Mouse (Mus musculus) 3T3-L1 (cell line): Measurements from ENCODE around the gene Hypk.
"Not testable (repeated sequence)": the region's sequence is repeated elsewhere in the genome, so short reads cannot be mapped to it uniquely, and the experiment has no call there.

Experiments
- DNase-seq: peaks from one replicate; pipeline ENCODE4 v3.0.0-alpha.2; 2015; ENCODE audit warnings: low read depth, low spot score

The Hypk gene

DNA sequence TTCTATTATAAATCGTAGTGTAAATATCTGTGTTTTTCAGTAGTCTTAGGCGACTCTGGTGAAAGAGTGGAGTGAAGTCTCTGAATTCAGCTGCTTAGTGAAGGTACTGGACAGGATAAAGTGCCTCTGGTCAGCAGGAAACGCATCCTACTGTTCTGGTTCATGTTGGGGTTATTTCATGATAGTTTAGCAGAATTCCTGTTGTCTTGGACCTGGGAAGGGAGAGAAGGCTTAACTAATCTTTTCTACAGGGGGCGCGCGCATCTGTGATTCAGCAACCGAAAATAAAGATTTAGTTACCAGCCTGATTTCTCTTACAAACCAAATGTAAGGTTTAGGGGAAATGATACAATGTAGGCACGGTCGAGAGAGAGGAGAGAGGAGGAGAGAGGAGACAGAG, 5.0 kb upstream of the Hypk start:
- DNase-seq = peak; percentile 86

GRCm38 (mm10) chr2:121448739-121449535, 4.2 kb upstream of the Hypk start, which contains the start of gene Serf2:
Serf2 (plus strand) TSS chr2:121449195.
- peak; percentile 99 for DNase-seq

DNA sequence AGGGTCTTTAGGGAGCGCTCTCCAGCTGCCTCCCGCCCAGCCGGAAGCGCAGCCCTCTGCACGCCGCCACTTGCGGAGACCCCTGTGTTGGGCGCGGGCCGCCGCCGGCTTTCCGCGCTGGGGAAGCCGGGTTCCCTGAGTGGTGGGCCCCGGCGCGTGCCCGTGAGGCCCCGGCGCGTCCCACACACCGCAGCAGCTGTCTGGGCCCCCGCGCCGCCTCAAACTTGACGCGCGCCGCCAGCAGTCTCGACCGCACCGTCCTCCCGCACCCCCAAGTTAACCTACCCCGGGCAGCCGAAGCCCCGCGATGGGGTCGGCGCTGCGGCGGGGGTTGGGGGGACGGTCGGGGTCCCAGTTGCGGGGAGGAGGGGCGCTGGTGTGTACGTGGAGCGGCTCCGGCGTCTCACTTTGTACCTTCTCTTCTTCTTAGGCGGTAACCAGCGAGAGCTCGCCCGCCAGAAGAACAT, 3.5 kb upstream of the Hypk start:
- DNase-seq = no peak

DNA sequence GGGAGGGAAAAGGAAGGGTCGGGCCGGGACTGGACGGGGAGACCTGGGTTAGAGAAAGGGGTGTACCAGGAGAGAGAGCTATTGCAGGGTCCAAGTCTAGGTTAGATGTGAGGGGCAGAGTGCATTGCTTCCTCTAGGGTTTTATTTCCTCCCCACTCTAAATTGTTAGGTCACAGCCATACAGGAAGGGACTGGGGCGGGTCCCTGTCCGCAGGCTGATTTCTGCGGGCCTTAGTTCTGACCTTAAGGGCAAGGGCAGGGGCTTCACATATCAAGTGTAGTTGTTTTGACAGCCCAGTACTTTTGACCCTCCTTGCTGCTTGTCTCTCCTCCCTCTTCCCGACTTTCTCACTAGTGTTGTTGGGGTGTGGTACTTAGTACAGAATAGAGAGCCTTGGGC, 3.0 kb upstream of the Hypk start:
- DNase-seq = peak; percentile 39

GRCm38 (mm10) chr2:121452361-121452760, 729 bp upstream of the Hypk start:
- DNase-seq = peak; percentile 49

GRCm38 (mm10) chr2:121453917-121454316, 827 bp downstream of the Hypk start:
- no peak for DNase-seq

GRCm38 (mm10) chr2:121455534-121455933, 2.4 kb downstream of the Hypk start:
- DNase-seq = no peak

GRCm38 (mm10) chr2:121456692-121457642, 3.9 kb downstream of the Hypk start, which contains the start of gene Serinc4:
Serinc4 (minus strand) TSS chr2:121456781.
- DNase-seq = peak; percentile 93

GRCm38 (mm10) chr2:121460071-121460470, 7.0 kb downstream of the Hypk start:
- peak; percentile 70 for DNase-seq

DNA sequence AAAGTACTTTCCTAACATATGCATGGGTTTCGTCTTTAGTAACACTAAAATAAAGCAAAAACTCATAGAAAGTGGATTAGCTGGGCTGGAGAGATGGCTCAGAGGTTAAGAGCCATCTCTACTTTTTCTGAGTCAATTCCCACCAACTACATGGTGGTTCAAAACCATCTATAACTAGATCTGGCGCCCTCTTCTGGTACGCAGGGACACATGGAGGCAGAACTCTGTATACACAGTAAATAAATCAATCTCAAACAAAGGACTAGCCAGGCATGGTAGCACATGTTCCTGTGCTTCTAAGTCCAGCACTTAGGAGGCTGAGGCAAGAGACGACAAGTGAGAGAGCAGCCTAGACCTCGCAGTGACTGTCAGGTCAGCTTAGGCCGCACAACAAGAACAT, 15.9 kb downstream of the Hypk start:
- not testable (repeated sequence) for DNase-seq

GRCm38 (mm10) chr2:121472783-121473182, 19.7 kb downstream of the Hypk start:
- not testable (repeated sequence) for DNase-seq

GRCm38 (mm10) chr2:121473301-121474179, 20.4 kb downstream of the Hypk start, which contains the start of gene Mfap1b:
Mfap1b (minus strand) TSS chr2:121474067.
- peak; percentile 96 for DNase-seq

- DNase-seq = no peak
These were observed 21.1 kb downstream of the Hypk start for GRCm38 (mm10) chr2:121474180-121474535.

DNA sequence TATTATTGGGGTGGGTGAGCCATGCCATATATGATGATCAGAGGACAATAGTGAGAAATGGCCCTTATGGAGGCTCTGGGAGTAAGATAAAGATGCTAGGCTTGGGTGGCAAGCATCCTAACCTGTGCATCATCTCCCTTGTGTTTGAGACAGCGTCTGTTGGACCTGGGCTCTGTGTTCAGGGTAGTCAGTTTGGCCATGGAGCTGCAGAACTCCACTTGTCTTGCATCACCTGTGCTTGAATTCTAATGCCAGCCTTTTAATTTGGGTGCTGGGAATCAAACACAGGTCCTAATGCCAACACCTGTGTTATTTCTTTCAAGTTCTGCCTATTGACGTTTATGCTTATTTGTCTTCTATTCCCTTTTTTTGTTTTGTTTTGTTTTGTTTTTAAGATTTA, 22.2 kb downstream of the Hypk start:
- not testable (repeated sequence) for DNase-seq

GRCm38 (mm10) chr2:121477491-121478266, 24.6 kb downstream of the Hypk start:
- no peak for DNase-seq

DNA sequence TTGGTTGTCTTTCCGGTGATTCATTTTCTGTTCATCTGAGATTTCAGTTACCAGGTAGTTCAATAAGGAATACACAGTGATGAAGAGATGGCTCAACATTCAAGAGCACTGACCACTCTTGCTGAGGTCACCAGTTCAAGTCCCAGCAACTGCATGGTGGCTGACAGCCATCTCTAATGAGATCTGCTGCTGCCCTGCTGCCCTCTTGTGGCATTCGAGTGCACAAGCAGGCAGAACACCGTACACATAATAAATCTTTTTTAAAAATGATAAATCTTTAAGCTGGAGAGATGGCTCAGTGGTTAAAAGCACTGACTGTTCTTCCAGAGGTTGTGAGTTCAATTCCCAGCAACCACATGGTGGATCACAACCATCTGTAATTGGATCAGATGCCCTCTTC, 27.4 kb downstream of the Hypk start:
- DNase-seq = peak; percentile 78

GRCm38 (mm10) chr2:121480916-121481315, 27.8 kb downstream of the Hypk start:
- not testable (repeated sequence) for DNase-seq

GRCm38 (mm10) chr2:121483576-121483975, 30.5 kb downstream of the Hypk start:
- no peak for DNase-seq

DNA sequence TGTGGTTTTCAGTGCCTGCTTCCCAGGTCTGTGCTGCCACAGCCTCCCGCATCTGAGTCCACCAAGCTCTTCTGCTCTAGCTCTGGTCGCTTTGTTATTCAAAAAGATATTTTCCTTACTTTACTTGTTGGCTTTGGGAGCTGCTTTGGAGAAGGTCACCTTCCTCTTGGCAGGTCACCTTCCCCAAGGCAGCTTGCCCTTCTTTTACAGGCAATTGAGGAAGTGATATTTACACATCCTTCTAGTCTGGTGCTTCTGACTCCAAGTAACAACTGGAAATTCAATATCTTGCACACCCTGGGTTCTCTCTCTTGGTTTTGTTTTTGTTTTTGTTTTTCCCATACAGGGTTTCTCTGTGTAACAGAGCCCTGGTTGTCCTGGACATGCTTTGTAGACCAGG, 31.3 kb downstream of the Hypk start:
- DNase-seq = not testable (repeated sequence)

- not testable (repeated sequence) for DNase-seq
These were observed 48.5 kb downstream of the Hypk start for GRCm38 (mm10) chr2:121501550-121501949.
